Mouse (Mus musculus): ENCODE measurements around the gene Fbxl14.
"Not testable (repeated sequence)": the region's sequence is repeated elsewhere in the genome, so short reads cannot be mapped to it uniquely, and the experiment has no call there.

The Fbxl14 gene

DNA sequence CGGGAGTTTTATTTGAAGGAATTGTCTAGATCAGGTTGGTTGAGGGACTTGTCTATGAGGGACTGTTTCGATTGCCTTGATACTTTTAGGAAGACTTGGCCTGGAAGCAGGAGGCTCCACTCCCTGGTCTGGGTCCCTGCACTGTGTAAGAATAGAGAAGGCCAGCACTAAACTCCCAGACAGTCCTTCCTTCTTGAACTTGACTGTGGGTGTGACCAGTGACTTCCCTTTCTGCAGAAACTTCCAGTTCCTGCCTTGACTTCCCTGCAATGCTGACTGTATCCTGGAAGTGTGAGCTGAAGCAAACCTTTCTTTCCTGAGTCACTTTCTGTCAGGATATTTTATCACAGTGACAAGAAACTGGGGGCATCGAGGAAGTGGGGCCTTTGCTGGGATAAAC, 8.7 kb upstream of the Fbxl14 start:
- no peak for DNase-seq (ENCODE audit: low read depth, low spot score)

DNA sequence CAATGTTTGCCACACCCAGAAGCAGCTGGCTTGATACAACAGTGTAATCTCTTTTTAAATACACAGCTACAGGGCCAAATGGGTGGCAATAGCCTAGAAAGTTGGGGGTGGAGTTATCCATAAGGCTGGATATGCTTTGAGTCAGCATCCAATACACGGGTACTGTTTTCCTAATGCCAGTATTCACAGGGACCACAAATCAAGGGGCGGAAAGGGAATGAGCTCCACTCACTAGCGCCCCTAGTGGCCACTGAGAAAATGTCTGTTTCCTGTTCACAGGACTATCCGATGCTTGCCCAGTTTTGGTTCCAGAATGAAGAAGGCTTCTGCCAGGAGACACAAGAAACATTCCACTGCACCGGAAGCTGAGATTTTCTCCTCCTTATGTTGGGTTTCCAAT, 7.3 kb upstream of the Fbxl14 start:
- no peak for DNase-seq (ENCODE audit: low read depth, low spot score)

DNA sequence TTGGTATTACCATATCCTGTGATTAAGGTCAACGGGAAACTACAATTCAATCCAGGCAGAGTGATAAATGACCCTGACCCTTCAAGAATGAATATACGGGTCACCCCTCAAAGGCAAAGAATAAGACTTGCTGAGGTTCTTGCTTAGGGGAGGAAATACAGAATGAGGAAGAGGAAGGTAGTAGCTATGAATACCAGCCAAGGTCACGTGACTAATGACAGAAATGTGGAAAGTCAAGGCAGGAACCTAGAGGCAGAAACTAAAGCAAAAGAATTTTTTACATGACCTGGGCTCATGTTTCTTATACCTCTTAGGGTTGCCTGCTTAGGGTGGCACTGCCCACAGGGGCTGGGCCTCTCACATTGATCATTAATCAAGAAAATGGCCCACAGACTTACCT, 6.8 kb upstream of the Fbxl14 start:
- DNase-seq (ENCODE audit: low read depth, low spot score), result no peak

DNA sequence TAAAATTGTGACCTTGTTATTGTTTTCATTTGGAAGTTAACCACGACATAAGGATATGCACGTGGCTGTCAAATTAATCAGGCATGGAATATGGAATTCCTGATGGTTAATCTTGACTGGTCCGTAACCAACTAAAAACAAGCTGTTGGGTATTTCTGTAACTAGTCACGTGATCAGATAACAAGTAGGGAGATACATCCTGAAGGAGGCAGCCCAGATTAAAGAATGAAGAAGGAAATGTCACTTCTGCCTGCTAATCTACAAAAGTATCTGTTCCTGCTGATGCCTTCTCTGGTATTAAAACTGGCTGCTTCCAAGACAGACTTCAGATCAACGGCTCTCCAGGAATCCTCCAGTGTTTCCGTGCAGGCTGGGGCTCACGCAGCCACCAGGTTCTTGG, 6.0 kb upstream of the Fbxl14 start:
- DNase-seq (ENCODE audit: low read depth, low spot score), result no peak

DNA sequence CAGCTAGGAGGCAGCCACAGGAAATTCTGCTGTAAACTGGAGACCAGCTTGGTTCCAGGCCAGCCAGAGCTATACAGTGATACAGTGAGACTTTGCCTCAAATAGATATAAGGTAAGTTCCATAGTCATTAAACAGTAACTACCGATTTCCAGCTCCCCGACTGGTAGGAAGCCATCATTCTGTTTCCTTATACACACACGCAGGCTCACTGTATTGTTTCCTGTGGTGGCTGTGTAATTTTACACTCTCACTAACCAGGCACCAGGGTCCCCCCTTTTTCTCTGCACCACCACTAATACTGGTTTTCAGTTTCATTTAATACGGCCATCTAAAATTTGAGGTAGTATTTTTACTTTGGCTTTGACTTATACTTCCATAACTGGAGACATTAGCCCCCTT, 5.5 kb upstream of the Fbxl14 start:
- no peak for DNase-seq (ENCODE audit: low read depth, low spot score)

DNA sequence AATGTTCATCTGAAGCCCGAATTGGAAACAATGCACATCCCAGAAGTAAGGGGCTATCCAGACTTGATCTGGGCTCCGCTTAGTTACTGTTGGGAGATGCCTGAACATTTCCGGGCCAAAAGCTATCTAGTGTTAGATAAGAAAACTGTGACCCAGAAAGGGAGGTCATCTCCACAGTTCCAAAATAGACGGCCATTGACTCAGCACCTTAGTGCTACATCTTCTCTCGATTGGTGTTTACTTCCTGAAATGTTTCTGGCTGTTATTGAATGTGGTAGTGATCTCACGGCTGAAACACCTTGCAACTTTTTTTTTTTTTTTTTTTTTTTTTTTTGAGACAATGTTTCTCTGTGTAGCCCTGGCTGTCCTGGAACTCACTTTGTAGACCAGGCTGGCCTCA, 3.5 kb upstream of the Fbxl14 start:
- DNase-seq (ENCODE audit: low read depth, low spot score), result no peak

DNA sequence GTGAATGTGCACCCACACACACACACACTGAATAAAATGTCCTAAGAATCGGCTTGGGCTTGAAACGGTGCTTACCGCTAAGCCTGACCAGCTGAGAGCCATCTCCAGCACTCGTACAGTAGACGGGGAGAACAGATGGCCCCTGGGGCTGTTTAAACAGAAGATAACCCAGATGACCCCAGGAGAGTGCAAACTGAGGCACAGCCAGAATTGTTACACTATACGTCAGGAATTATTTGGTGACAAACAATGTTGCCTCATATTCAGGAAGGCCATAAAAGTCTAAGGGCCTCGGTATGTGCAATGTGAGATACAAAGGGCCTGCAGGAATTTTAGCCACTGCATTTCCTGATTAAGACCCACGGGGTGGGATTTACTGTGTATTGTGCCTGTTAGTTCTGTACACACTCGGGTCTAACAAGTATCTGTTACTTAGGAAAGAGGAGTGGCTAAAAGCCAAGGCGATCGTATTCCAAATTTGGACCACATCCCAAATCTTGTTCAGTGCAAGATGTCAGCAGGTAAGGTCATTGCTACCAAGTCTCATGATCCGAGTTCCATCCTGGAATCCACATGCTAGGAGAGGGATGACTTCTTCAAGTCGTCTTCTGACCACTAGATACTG, 1.7 kb upstream of the Fbxl14 start:
- no peak for DNase-seq (ENCODE audit: low read depth, low spot score)

DNA sequence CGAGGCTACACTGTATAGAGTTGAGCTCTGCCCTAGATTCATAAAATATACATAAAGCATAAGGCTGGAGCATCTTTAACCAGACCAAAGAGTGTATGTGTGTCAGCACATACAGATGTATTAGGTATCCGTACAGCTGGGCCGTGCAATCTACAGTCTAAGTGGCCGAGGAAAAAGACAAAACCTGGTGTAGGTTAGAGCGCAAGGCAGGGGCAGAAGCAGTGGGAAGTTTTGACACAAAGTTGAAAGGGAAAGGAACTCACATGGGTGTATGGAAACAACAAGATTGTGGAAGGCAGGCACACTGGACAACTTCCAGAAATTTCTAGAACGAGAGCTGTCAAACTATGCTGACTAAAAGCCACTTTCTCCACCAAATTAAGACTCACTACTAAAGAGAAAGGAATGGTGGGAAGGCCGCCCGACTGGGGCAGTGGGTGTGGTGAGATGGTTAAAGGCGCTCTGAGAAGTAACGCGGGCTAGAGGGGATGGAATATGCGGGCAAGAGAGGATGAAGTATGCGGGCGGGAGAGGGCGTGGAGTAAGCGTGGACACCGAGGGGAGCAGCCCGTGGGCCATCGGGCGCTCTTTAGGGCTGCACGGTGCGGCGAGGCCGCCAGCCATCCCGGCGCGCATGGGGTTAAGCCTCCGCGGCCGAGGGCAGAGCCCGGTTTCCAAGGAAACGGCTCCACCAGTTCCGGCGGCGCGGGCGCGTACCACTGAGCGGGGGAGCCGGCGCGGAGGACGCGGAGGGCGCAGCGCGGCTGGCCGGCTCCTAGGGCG, 717 bp upstream of the Fbxl14 start:
- peak; percentile 77 for DNase-seq (ENCODE audit: low read depth, low spot score)

DNA sequence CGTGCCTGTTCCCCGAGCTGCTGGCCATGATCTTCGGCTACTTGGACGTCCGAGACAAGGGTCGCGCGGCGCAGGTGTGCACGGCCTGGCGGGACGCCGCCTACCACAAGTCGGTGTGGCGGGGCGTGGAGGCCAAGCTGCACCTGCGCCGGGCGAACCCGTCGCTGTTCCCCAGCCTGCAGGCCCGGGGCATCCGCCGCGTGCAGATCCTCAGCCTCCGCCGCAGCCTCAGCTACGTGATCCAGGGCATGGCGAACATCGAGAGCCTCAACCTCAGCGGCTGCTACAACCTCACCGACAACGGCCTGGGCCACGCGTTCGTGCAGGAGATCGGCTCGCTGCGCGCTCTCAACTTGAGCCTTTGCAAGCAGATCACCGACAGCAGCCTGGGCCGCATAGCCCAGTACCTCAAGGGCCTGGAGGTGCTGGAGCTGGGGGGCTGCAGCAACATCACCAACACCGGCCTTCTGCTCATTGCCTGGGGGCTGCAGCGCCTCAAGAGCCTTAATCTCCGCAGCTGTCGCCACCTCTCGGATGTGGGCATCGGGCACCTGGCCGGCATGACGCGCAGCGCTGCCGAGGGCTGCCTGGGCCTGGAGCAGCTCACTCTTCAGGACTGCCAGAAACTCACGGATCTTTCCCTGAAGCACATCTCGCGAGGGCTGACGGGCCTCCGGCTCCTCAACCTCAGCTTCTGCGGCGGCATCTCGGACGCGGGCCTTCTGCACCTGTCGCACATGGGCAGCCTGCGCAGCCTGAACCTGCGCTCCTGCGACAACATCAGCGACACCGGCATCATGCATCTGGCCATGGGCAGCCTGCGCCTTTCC, 623 bp downstream of the Fbxl14 start:
- DNase-seq (ENCODE audit: low read depth, low spot score), result no peak

DNA sequence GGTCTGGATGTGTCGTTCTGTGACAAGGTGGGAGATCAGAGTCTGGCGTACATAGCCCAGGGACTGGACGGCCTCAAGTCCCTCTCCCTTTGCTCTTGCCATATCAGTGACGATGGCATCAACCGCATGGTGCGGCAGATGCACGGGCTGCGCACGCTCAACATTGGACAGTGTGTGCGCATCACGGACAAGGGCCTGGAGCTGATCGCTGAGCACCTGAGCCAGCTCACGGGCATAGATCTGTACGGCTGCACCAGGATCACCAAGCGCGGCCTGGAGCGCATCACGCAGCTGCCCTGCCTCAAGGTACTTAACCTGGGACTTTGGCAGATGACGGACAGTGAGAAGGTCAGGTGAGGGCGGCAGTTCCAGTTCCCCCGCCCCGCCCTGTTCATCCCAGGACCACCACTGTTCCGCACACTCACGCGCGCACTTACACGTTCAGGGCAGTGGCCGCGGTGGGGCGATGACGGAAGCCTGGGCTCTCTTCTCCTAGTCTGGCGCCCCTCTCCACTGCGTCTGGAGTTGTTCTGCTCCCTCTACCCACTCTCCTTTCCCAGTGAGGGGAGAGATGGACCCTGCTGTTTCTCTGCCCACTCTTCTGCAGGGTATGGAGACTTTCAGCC, 1.4 kb downstream of the Fbxl14 start:
- DNase-seq (ENCODE audit: low read depth, low spot score), result no peak

DNA sequence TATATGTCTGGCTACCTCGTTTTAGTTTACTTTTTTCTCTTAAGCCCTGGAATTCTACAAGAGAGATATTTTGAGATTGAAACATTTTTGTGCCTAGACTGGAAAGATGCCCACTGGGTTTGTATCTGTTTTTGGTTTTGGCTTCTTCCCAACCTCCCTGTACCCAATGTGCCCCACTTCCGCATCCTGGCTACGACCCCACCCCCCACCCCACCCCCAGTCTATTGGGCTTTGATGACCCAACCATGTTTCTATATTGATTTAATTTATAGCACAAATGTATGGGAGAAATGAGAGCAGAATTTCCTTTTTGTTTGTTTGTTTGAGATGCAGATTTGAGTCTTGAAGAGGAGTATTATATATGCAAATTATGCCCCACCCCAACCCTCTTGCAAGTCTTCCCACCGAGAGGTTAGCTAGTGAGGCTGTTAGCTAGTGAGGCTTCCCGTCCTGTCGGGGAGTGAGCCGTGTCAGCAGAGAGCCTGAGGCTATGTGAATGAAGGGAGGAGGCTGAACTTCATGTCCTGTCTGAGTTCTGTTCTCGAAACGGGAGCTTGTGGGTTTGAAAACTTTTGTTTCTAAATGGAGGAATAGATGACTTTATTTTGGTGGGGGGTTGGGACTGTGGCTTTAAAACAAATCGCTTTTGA, 2.4 kb downstream of the Fbxl14 start:
- not testable (repeated sequence) for DNase-seq (ENCODE audit: low read depth, low spot score)

DNA sequence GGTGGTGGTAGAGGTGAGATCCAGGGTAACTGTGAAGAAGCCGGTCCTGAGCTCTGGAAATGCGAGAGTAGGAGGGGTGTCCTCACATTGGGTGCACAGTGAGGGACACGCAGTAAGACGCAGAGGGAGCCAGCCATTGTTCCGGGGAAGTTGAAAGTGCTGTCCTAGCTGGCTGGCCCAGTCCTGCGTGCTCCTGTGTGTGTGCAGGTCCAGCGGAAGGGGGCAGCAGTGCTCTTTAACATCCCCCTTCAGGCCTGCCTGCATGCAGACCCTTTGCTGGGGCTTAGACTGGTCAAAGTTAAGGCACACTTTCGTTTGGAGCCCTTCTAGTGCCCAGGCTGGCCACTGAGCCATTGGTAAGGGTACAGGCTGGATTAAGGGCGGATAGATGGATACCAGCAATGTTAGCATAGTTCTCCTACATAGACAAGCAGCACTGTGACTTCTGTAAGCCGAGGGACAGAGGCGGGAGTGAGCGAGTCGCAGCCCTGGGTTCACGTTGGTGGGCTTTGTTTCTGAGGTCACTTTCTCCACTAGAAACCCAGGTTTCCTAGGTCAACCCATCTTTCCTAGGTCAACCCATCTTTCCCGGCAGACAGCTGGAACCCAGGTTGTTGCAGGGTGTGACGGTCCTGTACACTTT, 3.6 kb downstream of the Fbxl14 start:
- no peak for DNase-seq (ENCODE audit: low read depth, low spot score)

DNA sequence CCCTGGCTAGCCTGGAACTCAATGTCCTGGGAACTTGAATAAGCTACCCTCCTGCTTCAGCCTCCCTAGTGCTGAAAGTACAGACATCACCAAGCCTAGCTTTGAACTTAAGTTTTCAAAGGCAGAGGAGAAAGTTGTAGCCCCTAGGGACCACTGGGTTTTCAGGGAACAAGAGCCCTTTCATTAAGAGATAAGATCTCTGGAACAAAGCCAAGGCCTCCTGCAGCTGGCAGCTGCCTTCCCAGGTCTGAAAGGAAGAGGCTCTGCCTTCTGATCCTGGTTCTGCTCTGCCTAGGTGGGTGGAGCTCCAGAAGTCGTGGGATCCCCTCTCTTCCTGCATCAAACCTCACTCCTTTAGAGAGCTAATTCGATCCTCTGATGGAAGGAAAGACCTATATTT, 6.0 kb downstream of the Fbxl14 start:
- no peak for DNase-seq (ENCODE audit: low read depth, low spot score)

DNA sequence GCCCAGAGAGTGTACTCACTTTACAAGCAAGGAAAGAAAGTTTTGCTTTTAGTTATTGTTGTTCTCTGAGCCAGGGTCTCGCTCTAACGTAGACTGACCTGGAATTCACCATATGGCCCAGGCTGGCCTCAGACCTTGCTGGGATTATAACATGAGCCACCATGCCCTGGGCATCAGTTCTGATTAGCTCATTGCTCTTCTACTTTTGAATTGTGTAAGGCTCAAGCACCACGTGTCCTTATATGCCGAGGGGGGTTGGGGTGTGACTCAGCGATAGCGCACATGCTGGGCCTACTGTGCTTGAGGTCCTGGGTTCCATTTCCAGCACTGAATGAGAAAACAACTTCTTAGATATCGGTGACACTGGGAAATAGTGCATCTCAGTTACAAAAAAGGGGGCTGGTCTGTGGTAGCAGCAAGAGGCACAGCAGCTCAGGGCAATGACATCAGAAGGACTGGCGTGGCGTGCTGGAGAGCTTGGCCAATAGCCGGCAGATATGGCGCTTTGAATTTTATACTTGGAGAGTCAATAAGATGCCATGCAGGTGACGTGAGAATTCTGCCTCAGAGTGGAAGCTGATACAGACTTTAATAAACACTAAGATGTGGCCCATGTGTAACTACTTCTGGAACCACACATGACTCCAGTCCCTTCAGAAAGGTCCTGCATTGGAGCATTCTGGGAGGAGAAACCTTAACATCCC, 7.1 kb downstream of the Fbxl14 start:
- no peak for DNase-seq (ENCODE audit: low read depth, low spot score)

DNA sequence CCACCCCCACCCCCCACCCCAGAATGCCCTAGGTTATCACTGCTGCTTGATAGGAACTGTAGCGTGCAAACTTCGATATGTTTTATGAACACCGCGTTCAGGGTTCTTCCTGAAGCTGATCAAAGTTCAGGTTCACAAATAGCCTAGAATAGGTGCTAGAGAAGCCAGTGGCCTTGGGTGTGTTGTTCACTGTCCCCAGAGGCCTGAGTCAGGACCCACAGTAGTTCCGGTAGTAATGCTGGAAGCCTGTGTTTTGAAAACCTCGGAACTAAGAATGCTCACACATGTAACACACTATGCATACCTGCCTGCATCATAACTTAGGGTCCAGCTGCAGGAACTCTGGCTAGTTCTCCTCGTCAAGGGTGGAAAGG, 7.6 kb downstream of the Fbxl14 start:
- no peak for DNase-seq (ENCODE audit: low read depth, low spot score)

DNA sequence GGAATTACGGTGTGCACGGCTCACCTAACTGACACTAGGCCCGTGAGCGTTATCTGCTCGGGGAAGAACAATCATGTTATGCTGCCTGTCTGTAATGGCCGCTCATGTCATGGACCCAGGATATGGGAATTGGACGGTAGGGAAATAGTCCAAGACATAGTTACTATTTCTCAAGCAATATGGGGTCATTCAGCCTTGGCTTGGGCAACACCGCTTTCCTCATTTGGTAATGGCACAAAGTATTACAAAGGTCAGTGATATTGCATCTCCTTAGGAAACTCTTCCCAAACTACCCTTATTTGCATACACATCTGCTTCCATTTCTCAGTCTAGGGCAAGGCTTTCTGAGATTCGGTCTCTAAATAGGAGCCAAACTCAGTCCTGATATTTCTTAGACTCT, 8.2 kb downstream of the Fbxl14 start:
- DNase-seq (ENCODE audit: low read depth, low spot score), result no peak

DNA sequence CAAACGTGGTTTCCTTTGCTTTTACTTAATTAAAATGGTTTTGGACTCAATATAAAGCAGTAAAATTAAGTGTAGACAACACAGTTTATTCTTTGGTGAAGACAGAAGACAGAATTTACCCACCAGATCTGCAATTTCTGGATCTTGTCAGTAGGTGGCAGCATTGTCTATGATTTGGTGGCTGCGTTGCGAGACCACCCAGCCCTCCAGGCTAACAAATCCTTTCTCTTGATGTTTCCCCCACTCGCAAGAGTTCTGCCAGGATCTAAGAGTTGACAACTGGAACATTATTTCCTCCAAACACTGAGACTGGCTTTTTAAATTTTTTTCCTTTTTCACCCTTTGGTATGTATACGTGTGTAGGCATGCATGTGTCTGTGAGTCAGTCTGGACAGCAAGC, 10.3 kb downstream of the Fbxl14 start:
- DNase-seq (ENCODE audit: low read depth, low spot score), result peak; percentile 68

DNA sequence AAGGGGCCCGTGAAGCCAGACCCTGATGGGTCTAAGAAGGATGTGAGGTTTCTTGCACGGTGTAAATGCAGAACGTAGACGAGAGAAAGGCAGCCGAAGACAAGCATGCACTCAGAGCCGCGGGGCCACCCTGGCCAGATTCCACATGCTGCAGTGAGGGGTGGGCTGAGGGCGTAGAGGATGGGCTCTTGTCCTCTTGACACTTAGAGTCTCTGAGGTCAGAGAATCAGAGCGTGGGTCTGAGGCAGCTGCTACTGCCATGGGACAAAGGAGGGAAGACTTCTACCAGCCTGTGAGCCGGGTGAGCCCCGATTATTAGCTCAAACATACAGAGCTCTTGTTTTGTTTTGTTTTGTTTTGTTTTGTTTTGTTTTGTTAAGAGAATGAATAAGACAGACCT, 11.1 kb downstream of the Fbxl14 start:
- DNase-seq (ENCODE audit: low read depth, low spot score), result no peak

DNA sequence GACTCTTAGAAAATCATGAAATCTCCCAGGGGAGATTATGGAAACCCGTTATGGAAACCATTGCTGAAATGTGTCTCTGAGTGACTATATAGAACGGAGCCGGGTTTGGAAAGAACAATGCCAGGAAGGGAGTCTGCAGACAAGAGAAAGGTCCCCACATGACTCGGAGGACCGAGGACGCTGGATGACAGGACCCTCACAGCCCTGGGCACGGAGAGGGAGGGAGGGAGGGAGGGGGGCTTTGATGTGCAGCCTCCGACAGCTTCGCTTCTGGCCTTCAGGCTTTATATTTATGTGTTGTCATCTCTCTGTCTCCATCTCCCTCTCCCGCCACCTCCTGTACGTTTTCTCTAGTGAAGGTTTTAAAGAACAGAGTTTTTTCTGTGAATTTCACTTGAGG, 11.5 kb downstream of the Fbxl14 start:
- DNase-seq (ENCODE audit: low read depth, low spot score), result no peak

DNA sequence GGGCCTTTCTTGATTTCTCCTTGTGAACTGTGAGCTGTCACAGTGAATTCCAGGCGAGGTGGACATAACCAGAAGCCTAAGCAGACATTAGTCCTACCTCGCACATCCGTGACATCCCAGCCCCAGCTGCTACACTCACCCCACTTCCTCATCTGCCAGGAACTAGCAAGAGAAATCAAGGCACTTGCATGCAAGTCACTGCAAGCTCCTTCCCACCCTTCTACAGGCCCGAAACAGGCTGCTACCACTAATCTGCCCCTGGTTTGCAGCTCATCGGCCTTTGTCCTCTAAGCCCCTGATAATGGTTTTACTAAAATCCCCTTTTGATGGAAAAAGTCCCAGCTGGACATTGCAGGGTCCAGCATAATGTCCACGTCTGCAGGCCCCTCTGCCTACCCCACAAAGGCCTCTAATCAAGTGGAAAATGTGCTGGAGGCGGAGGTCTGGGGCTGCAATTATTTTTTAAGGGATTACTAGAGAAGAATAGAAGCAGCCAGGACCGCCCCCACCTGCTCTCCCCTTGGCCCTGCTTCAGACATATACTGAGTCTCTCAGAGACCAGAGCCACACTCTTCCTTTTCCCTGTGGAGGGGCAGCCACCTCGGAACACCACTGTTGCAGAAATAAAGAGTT, 12.6 kb downstream of the Fbxl14 start:
- DNase-seq (ENCODE audit: low read depth, low spot score), result no peak

Measured in retina, postnatal 7 days (tissue).